Mouse (Mus musculus) ES-E14 (cell line): ENCODE measurements around the gene Ttll3. TPM values are rescaled to one million over a fixed set of nuclear protein-coding genes. Genes with fewer than 3 reads are reported as not detected.
A peak's percentile ranks its signal among the peaks of the same experiment; 100 is the strongest.

Experiments
- DNase-seq: peaks from one replicate; pipeline ENCODE4 v3.0.0-alpha.2; 2013; ENCODE audit warnings: low read depth, low spot score
- H3K27ac ChIP-seq: 2 replicates; pipeline ENCODE4 v1.5.1; 2012; ENCODE audit warnings: low read depth, mild to moderate bottlenecking, low read length, moderate library complexity, mixed read lengths; ENCODE audit not compliant: poor library complexity, insufficient read depth, severe bottlenecking
- H3K36me3 ChIP-seq: 2 replicates; pipeline ENCODE4 v1.6.1; 2012; ENCODE audit warnings: mild to moderate bottlenecking, low read length, moderate library complexity, mixed read lengths; ENCODE audit not compliant: control insufficient read depth, poor library complexity, insufficient read depth, severe bottlenecking
- H3K4me1 ChIP-seq, 2 experiments: fragments of 150-350 bp in 1 of 2; sonication (generic) in 1 of 2; 2 replicates each; pipeline ENCODE4 v1.6.1; 2012; ENCODE audit warnings: low read length in 2 of 2, mild to moderate bottlenecking in 1 of 2, mixed read lengths in 1 of 2; ENCODE audit not compliant: control insufficient read depth in 2 of 2, insufficient read depth in 2 of 2, poor library complexity in 1 of 2
- H3K4me3 ChIP-seq, 2 experiments: fragments of 150-350 bp in 1 of 2; sonication (generic) in 1 of 2; 2 replicates each; pipeline ENCODE4 v1.5.1; 2012; ENCODE audit warnings: low read length in 2 of 2, low read depth in 1 of 2, mild to moderate bottlenecking in 1 of 2, mixed read lengths in 1 of 2; ENCODE audit not compliant: insufficient read depth in 1 of 2, poor library complexity in 1 of 2, severe bottlenecking in 1 of 2
- H3K9ac ChIP-seq: 2 replicates; pipeline ENCODE4 v1.6.1; 2012; ENCODE audit warnings: low read depth, mild to moderate bottlenecking, low read length, mixed read lengths; ENCODE audit not compliant: poor library complexity, insufficient read depth, severe bottlenecking
- H3K9me3 ChIP-seq: fragments of 150-350 bp; sonication (generic); 2 replicates; pipeline ENCODE4 v1.6.1; 2012; ENCODE audit warnings: low read depth, mild to moderate bottlenecking, low read length; ENCODE audit not compliant: control insufficient read depth, insufficient read depth
- CHD2 ChIP-seq: IDR thresholded peaks from 2 replicates; pipeline ENCODE4 v1.6.1; 2014; ENCODE audit warnings: mild to moderate bottlenecking, low read depth, low read length, inconsistent platforms
- HCFC1 ChIP-seq: IDR thresholded peaks from 2 replicates; pipeline ENCODE4 v1.6.1; 2012; ENCODE audit warnings: low read length, inconsistent platforms, borderline replicate concordance; ENCODE audit not compliant: insufficient read depth
- MAFK ChIP-seq: IDR thresholded peaks from 2 replicates; pipeline ENCODE4 v1.6.1; 2014; ENCODE audit warnings: mild to moderate bottlenecking, low read depth, low read length, inconsistent platforms; ENCODE audit not compliant: insufficient read depth
- ZC3H11A ChIP-seq: IDR thresholded peaks from 2 replicates; pipeline ENCODE4 v1.6.1; 2012; ENCODE audit warnings: low read depth, mild to moderate bottlenecking, inconsistent platforms, low read length, borderline replicate concordance
- ZNF384 ChIP-seq: IDR thresholded peaks from 2 replicates; pipeline ENCODE4 v1.6.1; 2012; ENCODE audit warnings: low read depth, low read length, inconsistent platforms
- in situ Hi-C, 2 experiments: fragments of 600-800 bp; cut with MboI; formaldehyde crosslinking; loops; one replicate each; pipeline ENCODE4 v1.15.1; 2025; ENCODE audit warnings: low sequenced_read_pairs in 2 of 2, inconsistent platforms in 1 of 2; ENCODE audit not compliant: unreplicated experiment in 2 of 2
- total RNA-seq: library from RNA; depleted of rRNA; stranded (reverse); fragments of 300-350 nt; gene quantifications from 2 replicates; pipeline ENCODE4 v1.2.3, GENCODE M21; 2012

Ttll3 gene
- total RNA-seq, 1 experiment = 5.3 TPM

GRCm38 (mm10) chr6:113370194-113370929, 18.7 kb upstream of the Ttll3 start:
- Histone ChIP-seq H3K4me1 (peaks cover 6 to 10% of the 10 kb centered on the region in 2 experiments; a peak in 3 of 4 replicates), H3K9ac (no peak overlapping the region), H3K27ac (no peak overlapping the region), H3K36me3 (peaks cover 42% of the 10 kb centered on the region), H3K9me3 (no peaks in the 10 kb centered on the region), H3K4me3 (no peak overlapping the region)
- TF ChIP-seq MAFK = no peak
- TF ChIP-seq HCFC1 = no peak
- TF ChIP-seq CHD2 = no peak
- TF ChIP-seq ZC3H11A = no peak
- TF ChIP-seq ZNF384 = no peak
- DNase-seq = no peak
- in situ Hi-C loops = no loop called here

DNA sequence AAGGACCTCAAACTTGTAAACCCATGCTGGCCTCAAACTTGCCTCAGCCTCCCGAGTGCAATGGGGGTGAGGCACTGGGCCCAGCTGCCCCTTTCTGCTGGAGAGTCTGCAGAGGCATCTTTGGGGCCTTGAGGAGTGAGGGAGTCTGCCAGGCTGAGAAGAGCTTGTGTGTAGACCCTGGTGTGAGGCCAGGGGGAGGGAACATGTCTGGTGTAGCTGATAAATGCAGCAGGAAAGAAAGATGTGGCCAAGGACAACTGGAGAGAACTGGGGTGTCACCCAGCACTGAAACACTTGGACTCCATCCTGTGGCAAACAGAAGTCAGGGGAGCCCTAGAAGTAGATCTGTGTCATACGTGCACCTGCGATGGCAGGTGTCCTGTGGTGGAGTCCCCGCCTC, 15.6 kb upstream of the Ttll3 start:
- in situ Hi-C loops = no loop called here
- Histone ChIP-seq H3K4me3 (no peak overlapping the region), H3K36me3 (peaks cover 47% of the 10 kb centered on the region), H3K9ac (no peak overlapping the region), H3K27ac (no peak overlapping the region), H3K4me1 (peaks cover 3 to 5% of the 10 kb centered on the region in 2 experiments; a peak in 2 of 4 replicates), H3K9me3 (no peaks in the 10 kb centered on the region)
- no peak for TF ChIP-seq ZC3H11A
- TF ChIP-seq HCFC1 = no peak
- TF ChIP-seq ZNF384 = no peak
- no peak for DNase-seq

GRCm38 (mm10) chr6:113377172-113377495, 11.9 kb upstream of the Ttll3 start:
- Histone ChIP-seq H3K4me1 (peaks cover 3 to 4% of the 10 kb centered on the region in 2 experiments; a peak in 2 of 4 replicates), H3K36me3 (peaks cover 36% of the 10 kb centered on the region), H3K27ac (peak overlapping the region; percentile 98; the same call in 1 of the 2 replicates), H3K9ac (peak overlapping the region; percentile 60; the same call in 1 of the 2 replicates), H3K9me3 (no peaks in the 10 kb centered on the region), H3K4me3 (peak overlapping the region; percentile 87 to 90)
- in situ Hi-C loops = no loop called here
- TF ChIP-seq ZC3H11A = no peak
- no peak for TF ChIP-seq MAFK
- TF ChIP-seq CHD2 = no peak
- TF ChIP-seq ZNF384 = no peak
- TF ChIP-seq HCFC1 = no peak
- no peak for DNase-seq

DNA sequence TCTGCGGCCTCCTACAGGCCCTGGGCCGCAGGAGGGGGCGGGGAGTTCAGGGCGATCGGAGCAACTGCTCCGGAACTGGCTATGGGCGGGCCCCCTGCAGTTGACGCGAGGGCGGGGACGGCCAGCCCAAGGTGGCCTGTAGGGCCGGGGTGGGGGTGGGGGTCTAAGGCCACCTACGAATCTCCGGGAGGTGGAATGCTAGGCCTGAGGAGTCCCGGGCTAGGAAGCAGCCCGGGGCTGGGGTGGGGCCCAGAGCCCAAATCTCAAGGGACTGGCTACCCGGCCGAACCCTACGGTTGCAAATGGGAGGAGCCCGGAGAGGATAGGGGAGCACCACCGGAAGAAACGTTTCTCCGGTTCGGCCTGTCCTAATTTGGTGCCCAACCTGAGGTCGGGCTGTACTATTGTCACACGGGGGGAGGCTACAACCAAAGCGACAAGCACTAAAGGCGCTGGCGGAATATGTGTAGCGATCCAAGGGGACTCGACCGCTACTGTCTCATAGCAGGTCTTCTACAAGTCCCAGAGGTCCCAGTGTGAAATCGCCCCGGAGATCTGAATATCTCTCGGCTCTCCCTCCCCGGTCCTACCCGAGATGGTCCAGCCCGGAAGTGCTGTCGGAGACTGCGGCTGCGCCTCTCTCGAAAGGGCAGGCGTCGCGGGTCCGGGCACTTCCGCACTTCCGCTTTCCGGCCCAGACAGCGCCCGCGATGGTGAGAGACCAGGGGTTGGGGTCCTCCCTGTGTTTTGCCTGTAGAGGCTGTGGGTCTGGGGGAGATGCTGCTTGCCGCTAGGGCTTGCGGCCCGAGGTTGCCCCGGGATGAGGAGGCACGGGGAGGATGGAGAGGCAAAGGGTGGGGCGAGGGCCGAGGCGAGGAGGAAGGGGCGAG, 11.3 kb upstream of the Ttll3 start, which contains the start of the genes Tada3 and Arpc4:
Tada3 (minus strand) TSS at position 388 of the 890 bp plus-strand sequence.
Arpc4 (plus strand) TSS at position 620 of the 890 bp plus-strand sequence.
- peaks cover 3 to 4% of the 10 kb centered on the region in 2 experiments; a peak in 2 of 4 replicates for H3K4me1 ChIP-seq
- no peaks in the 10 kb centered on the region for H3K9me3 ChIP-seq
- in situ Hi-C loops = no loop called here
- DNase-seq = peak; percentile 94
- peaks cover 35% of the 10 kb centered on the region for H3K36me3 ChIP-seq
- peak within 1 kb of the TSS; percentile 87 to 90 for H3K4me3 ChIP-seq
- no peak for TF ChIP-seq CHD2
- TF ChIP-seq MAFK = no peak
- no peak for TF ChIP-seq ZC3H11A
- TF ChIP-seq ZNF384 = no peak
- TF ChIP-seq HCFC1 = peak; percentile 69
- H3K27ac ChIP-seq = peak within 1 kb of the TSS; percentile 98
- peak within 1 kb of the TSS; percentile 98 for H3K9ac ChIP-seq
